Mouse (Mus musculus) C2C12 (cell line): ENCODE measurements around the gene S100pbp.

Source experiments
- CEBPB ChIP-seq: IDR thresholded peaks from one replicate; pipeline ENCODE4 v1.6.1; 2011; ENCODE audit warnings: low read depth, mild to moderate bottlenecking, control low read depth, moderate library complexity
- CTCF ChIP-seq: IDR thresholded peaks from one replicate; pipeline ENCODE4 v1.5.1; 2011; ENCODE audit not compliant: control insufficient read depth, insufficient read depth, insufficient read length
- FOSL1 ChIP-seq: IDR thresholded peaks from one replicate; pipeline ENCODE4 v1.8.0; 2011; ENCODE audit warnings: mild to moderate bottlenecking, low read length; ENCODE audit not compliant: poor library complexity, insufficient read depth, severe bottlenecking
- MAX ChIP-seq: IDR thresholded peaks from one replicate; pipeline ENCODE4 v1.6.1; 2011; ENCODE audit warnings: mild to moderate bottlenecking, control low read depth
- MYOD1 ChIP-seq: IDR thresholded peaks from one replicate; pipeline ENCODE4 v1.6.1; 2011; ENCODE audit warnings: low read depth; ENCODE audit not compliant: control insufficient read depth, insufficient read length

DNA sequence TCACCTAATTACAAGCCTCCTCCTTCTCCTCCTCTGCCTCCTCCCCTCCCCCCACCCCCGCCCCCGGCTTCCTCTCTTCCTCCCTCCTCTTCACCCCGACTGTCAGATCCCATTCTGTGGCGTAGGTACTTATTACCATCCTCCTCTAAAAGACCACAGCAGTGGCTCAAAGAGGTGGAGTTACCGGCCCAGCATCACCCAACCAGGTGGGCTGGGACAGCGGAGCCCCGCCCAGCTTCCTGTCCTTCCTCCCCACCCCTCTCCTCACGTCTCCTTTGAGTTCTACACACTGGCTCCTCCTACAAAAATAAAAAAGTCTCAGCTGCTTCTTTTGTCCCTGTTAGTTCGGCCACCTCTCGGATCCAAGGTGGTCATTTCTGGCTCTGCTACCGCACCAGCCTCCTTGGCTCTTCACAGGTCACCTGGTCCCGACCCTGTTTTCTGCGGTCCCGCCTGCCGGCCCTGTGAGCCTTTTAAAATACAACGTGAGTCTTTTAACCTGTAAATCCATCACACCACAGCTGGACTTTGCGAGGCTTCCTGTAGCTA is 58.7 kb downstream of the S100pbp start:
- no peak for TF ChIP-seq CTCF
- no peak for TF ChIP-seq MAX
- TF ChIP-seq FOSL1, result no peak
- TF ChIP-seq MYOD1, result no peak
- TF ChIP-seq CEBPB, result no peak
